Mouse (Mus musculus): ENCODE measurements around the gene Sptlc3.

Gene Sptlc3

GRCm38 (mm10) chr2:139637861-139638260, 144.1 kb downstream of the Sptlc3 start:
- peak; percentile 62 for DNase-seq (ENCODE audit: low spot score)

- no peak for DNase-seq (ENCODE audit: low spot score)
These were observed 148.2 kb downstream of the Sptlc3 start for GRCm38 (mm10) chr2:139641757-139642385.

GRCm38 (mm10) chr2:139649518-139649917, 155.8 kb downstream of the Sptlc3 start:
- DNase-seq (ENCODE audit: low spot score): no peak

GRCm38 (mm10) chr2:139656750-139657149, 163.0 kb downstream of the Sptlc3 start:
- DNase-seq (ENCODE audit: low spot score): no peak

GRCm38 (mm10) chr2:139671838-139672237, 178.1 kb downstream of the Sptlc3 start:
- DNase-seq (ENCODE audit: low spot score): no peak

GRCm38 (mm10) chr2:139672371-139672770, 178.7 kb downstream of the Sptlc3 start:
- no peak for DNase-seq (ENCODE audit: low spot score)

- peak; percentile 83 for DNase-seq (ENCODE audit: low spot score)
These were observed 183.5 kb downstream of the Sptlc3 start for GRCm38 (mm10) chr2:139677065-139677762.

- DNase-seq (ENCODE audit: low spot score): peak; percentile 61
These were observed 184.1 kb downstream of the Sptlc3 start, which contains the start of gene Ism1 for GRCm38 (mm10) chr2:139677809-139678274. TSS of gene Ism1 (plus strand) at chr2:139678178.

- peak; percentile 83 for DNase-seq (ENCODE audit: low spot score)
These were observed 184.8 kb downstream of the Sptlc3 start for GRCm38 (mm10) chr2:139678275-139679140.

- no peak for DNase-seq (ENCODE audit: low spot score)
These were observed 188.8 kb downstream of the Sptlc3 start for GRCm38 (mm10) chr2:139682540-139682939.
